Comparison of ENCODE assay signal across 8 mouse cellular contexts in genomic region chr12:111696239-111696638, GRCm38 (mm10). TPM values are rescaled to one million over a fixed set of nuclear protein-coding genes. Genes with fewer than 3 reads are reported as not detected.
DNase-seq lines count a peak whose midpoint lies in the region; ATAC-seq and TF ChIP-seq lines count a peak whose summit lies in the region.

No protein-coding gene starts in this region.

- peak; percentile 90 for TF ChIP-seq CTCF in layer of hippocampus, adult 2 months (conservative IDR thresholded peaks at IDR 0.05)
- TF ChIP-seq CTCF in bone marrow macrophage, adult 2 months (IDR thresholded peaks at IDR 0.05; ENCODE audit: low read depth, low read length) = peak; percentile 59; the same call in 1 of the 2 replicates

- H3K27ac ChIP-seq in layer of hippocampus, adult 2 months = peak overlapping the region; percentile 94
- no peak overlapping the region for H3K27ac ChIP-seq in bone marrow macrophage, adult 2 months (ENCODE audit: insufficient read depth, low read depth, low read length)

- no peak for TF ChIP-seq POLR2A in bone marrow macrophage, adult 2 months (IDR thresholded peaks at IDR 0.05; ENCODE audit: borderline replicate concordance, low read depth, low read length)

- DNase-seq in layer of hippocampus, adult 2 months (ENCODE audit: low spot score in 2 of 2) = peak; percentile 74 to 76
- no peak for DNase-seq in layer of hippocampus, adult 9-10 months (ENCODE audit: low spot score)
- DNase-seq in heart, postnatal 10 days = peak; percentile 84 to 88
- peak; percentile 80 to 83 for DNase-seq in kidney, postnatal 4 days
- DNase-seq in right cerebral cortex, postnatal 10 days (ENCODE audit: low spot score in 2 of 2) = peak; percentile 76 to 85

- H3K4me1 ChIP-seq in bone marrow macrophage, adult 2 months (ENCODE audit: control insufficient read depth, insufficient read depth, low read length) = peaks cover 41% of the 10 kb centered on the region

- no peak overlapping the region for H3K4me3 ChIP-seq in layer of hippocampus, adult 2 months
- no peak overlapping the region for H3K4me3 ChIP-seq in bone marrow macrophage, adult 2 months (ENCODE audit: insufficient read depth, low read length)

- intact Hi-C loops in heart, postnatal 10 days (cut with DNase I) = loop anchor here (1.0 to 5.0 kb wide), 3 partner anchors 28 to 44 kb away; no protein-coding TSS in a partner anchor

- ATAC-seq in erythroblast, adult 5-6 weeks (replicated peaks; ENCODE audit: low FRiP score, poor library complexity, severe bottlenecking) = peak; percentile 40; the same call in 1 of the 2 replicates
- ATAC-seq in megakaryocyte, adult 5-6 weeks (ENCODE audit: poor library complexity, severe bottlenecking) = peak; percentile 77

RNA-seq across cellular contexts. Expression of gene Bag5, which starts 16.8 kb away (rescaled TPM):
- 10 to 100 TPM; 50.6 to 50.9 TPM for total RNA-seq in layer of hippocampus, adult 2 months (2021)
- 15.1 and 18.1 TPM in 2 replicates for polyA plus RNA-seq in bone marrow macrophage, adult 2 months (2012; ENCODE audit: insufficient read depth, insufficient read length, missing spikeins)
- total RNA-seq in erythroblast, adult 5-6 weeks (2015; ENCODE audit: low replicate concordance) = 5.4 and 6.1 TPM in 2 replicates
- total RNA-seq in erythroblast, adult 5-6 weeks (2017; ENCODE audit: low replicate concordance) = 5.8 and 7.2 TPM in 2 replicates
- 10 to 100 TPM; 29.1 to 32.7 TPM for total RNA-seq in heart, postnatal 10 days (2021)
- total RNA-seq in megakaryocyte, adult 5-6 weeks (2015) = 10.8 and 11.4 TPM in 2 replicates
- total RNA-seq in megakaryocyte, adult 5-6 weeks (2017) = 19.1 and 21.8 TPM in 2 replicates

RNA-seq across cellular contexts. Expression of gene Apopt1, which starts 16.8 kb away (rescaled TPM):
- total RNA-seq in layer of hippocampus, adult 2 months (2021) = 10 to 100 TPM; 35.7 to 36.8 TPM
- 34.5 and 38.7 TPM in 2 replicates for polyA plus RNA-seq in bone marrow macrophage, adult 2 months (2012; ENCODE audit: insufficient read depth, insufficient read length, missing spikeins)
- total RNA-seq in erythroblast, adult 5-6 weeks (2015; ENCODE audit: low replicate concordance) = 10.6 and 13.4 TPM in 2 replicates
- total RNA-seq in erythroblast, adult 5-6 weeks (2017; ENCODE audit: low replicate concordance) = 5.8 and 11.0 TPM in 2 replicates
- total RNA-seq in heart, postnatal 10 days (2021) = 10 to 100 TPM; 39.6 to 41.5 TPM
- 44.6 and 45.0 TPM in 2 replicates for total RNA-seq in megakaryocyte, adult 5-6 weeks (2015)
- 60.6 and 61.0 TPM in 2 replicates for total RNA-seq in megakaryocyte, adult 5-6 weeks (2017)

RNA-seq across cellular contexts. Expression of gene Trmt61a, which starts 18.3 kb away (rescaled TPM):
- total RNA-seq in layer of hippocampus, adult 2 months (2021) = 10 to 100 TPM; 16.7 to 18.0 TPM
- polyA plus RNA-seq in bone marrow macrophage, adult 2 months (2012; ENCODE audit: insufficient read depth, insufficient read length, missing spikeins) = 1.2 and 2.4 TPM in 2 replicates
- total RNA-seq in erythroblast, adult 5-6 weeks (2015; ENCODE audit: low replicate concordance) = 3.1 and 5.6 TPM in 2 replicates
- 0.84 and 3.7 TPM in 2 replicates for total RNA-seq in erythroblast, adult 5-6 weeks (2017; ENCODE audit: low replicate concordance)
- 1 to 10 TPM; 6.4 to 8.3 TPM for total RNA-seq in heart, postnatal 10 days (2021)
- total RNA-seq in megakaryocyte, adult 5-6 weeks (2015) = 2.3 and 3.2 TPM in 2 replicates
- 2.2 and 3.8 TPM in 2 replicates for total RNA-seq in megakaryocyte, adult 5-6 weeks (2017)

RNA-seq across cellular contexts. Expression of gene Ckb, which starts 24.1 kb away (rescaled TPM):
- 1,000 to 10,000 TPM; 1,228 to 1,237 TPM for total RNA-seq in layer of hippocampus, adult 2 months (2021)
- polyA plus RNA-seq in bone marrow macrophage, adult 2 months (2012; ENCODE audit: insufficient read depth, insufficient read length, missing spikeins) = 388 and 396 TPM in 2 replicates
- total RNA-seq in erythroblast, adult 5-6 weeks (2015; ENCODE audit: low replicate concordance) = 6.9 and 9.4 TPM in 2 replicates
- total RNA-seq in erythroblast, adult 5-6 weeks (2017; ENCODE audit: low replicate concordance) = 3.2 and 8.5 TPM in 2 replicates
- 100 to 1,000 TPM; 127 to 140 TPM for total RNA-seq in heart, postnatal 10 days (2021)
- total RNA-seq in megakaryocyte, adult 5-6 weeks (2015) = 8.0 and 9.7 TPM in 2 replicates
- 22.0 and 23.1 TPM in 2 replicates for total RNA-seq in megakaryocyte, adult 5-6 weeks (2017)
